2 mouse cellular contexts compared by ENCODE assay signal in genomic region chr5:149138087-149138486, GRCm38 (mm10). TPM values are rescaled to one million over a fixed set of nuclear protein-coding genes. Genes with fewer than 3 reads are reported as not detected.
DNase-seq lines count a peak whose midpoint lies in the region; TF ChIP-seq lines count a peak whose summit lies in the region.
"Not testable (repeated sequence)": the region's sequence is repeated elsewhere in the genome, so short reads cannot be mapped to it uniquely, and the experiment has no call there.

No protein-coding gene starts in this region.

- not testable (repeated sequence) for H3K9me3 ChIP-seq in CH12.LX (replicated peaks; ENCODE audit: low read length); MEL (replicated peaks; ENCODE audit: insufficient read depth, low read length)

- TF ChIP-seq POLR2A in CH12.LX (IDR thresholded peaks at IDR 0.05; ENCODE audit: low read depth, low read length); MEL (IDR thresholded peaks at IDR 0.05; ENCODE audit: control insufficient read depth in 1 of 2, insufficient read depth in 1 of 2, low read depth in 1 of 2, low read length in 2 of 2, poor library complexity in 1 of 2): not testable (repeated sequence)

- H3K36me3 ChIP-seq in CH12.LX (replicated peaks in 1 of 2; ENCODE audit: control insufficient read depth in 1 of 2, insufficient read depth in 1 of 2, low read length in 1 of 2): not testable (repeated sequence)
- peaks cover 0 to 17% of the 10 kb centered on the region in 2 experiments; a peak in 2 of 4 replicates for H3K36me3 ChIP-seq in MEL (ENCODE audit: control insufficient read depth in 1 of 2, insufficient read depth in 2 of 2, low read length in 2 of 2)

- not testable (repeated sequence) for TF ChIP-seq CTCF in CH12.LX (conservative IDR thresholded peaks at IDR 0.05 in 1 of 2, IDR thresholded peaks at IDR 0.05 in 1 of 2; ENCODE audit: low read depth in 2 of 2, low read length in 2 of 2)
- peak in 1 of 3 experiments; percentile 6; a peak in 1 of 6 replicates for TF ChIP-seq CTCF in MEL (IDR thresholded peaks at IDR 0.05 in 2 of 3, conservative IDR thresholded peaks at IDR 0.05 in 1 of 3; ENCODE audit: control insufficient read depth in 1 of 3, insufficient read depth in 1 of 3, low read depth in 2 of 3, low read length in 3 of 3, poor library complexity in 1 of 3, severe bottlenecking in 1 of 3)

- H3K27ac ChIP-seq in CH12.LX (ENCODE audit: insufficient read depth, low read depth); MEL (ENCODE audit: control insufficient read depth, low read depth, low read length): not testable (repeated sequence)

- not testable (repeated sequence) for H3K4me2 ChIP-seq in CH12.LX (ENCODE audit: insufficient read depth, low read depth, poor library complexity, severe bottlenecking)

- DNase-seq in CH12.LX (ENCODE audit: extremely low read depth): not testable (repeated sequence)
- DNase-seq in MEL (ENCODE audit: low read depth, low spot score): peak; percentile 32

- not testable (repeated sequence) for H3K79me2 ChIP-seq in CH12.LX (replicated peaks; ENCODE audit: control insufficient read depth, extremely low read depth, insufficient read depth, poor library complexity, severe bottlenecking); MEL (ENCODE audit: control insufficient read depth, insufficient read depth, low read length, poor library complexity)

- not testable (repeated sequence) for H3K4me3 ChIP-seq in CH12.LX (replicated peaks in 1 of 3; ENCODE audit: low read depth in 2 of 3, low read length in 2 of 3, poor library complexity in 1 of 3); MEL (ENCODE audit: control insufficient read depth in 1 of 2, insufficient read depth in 1 of 2, low read depth in 2 of 2, low read length in 2 of 2)

- not testable (repeated sequence) for TF ChIP-seq RAD21 in CH12.LX (IDR thresholded peaks at IDR 0.05; ENCODE audit: low read depth, low read length); MEL (IDR thresholded peaks at IDR 0.05; ENCODE audit: low read depth, low read length)

- in situ Hi-C loops in CH12.LX (cut with MboI; ENCODE audit: low pct_ligation_motif_present, low pct_unique_long_range_greater_than_20kb, low sequenced_read_pairs): not testable (repeated sequence)

- not testable (repeated sequence) for H3K9ac ChIP-seq in CH12.LX (ENCODE audit: insufficient read depth, low read depth); MEL (ENCODE audit: control insufficient read depth, low read depth, low read length, poor library complexity, severe bottlenecking)

- H3K4me1 ChIP-seq in CH12.LX (ENCODE audit: control insufficient read depth in 1 of 2, insufficient read depth in 2 of 2): not testable (repeated sequence)
- H3K4me1 ChIP-seq in MEL (ENCODE audit: control insufficient read depth in 1 of 2, insufficient read depth in 2 of 2, low read length in 2 of 2): peaks cover 8 to 19% of the 10 kb centered on the region in 2 experiments

- not testable (repeated sequence) for TF ChIP-seq EP300 in CH12.LX (IDR thresholded peaks at IDR 0.05; ENCODE audit: low read length); MEL (IDR thresholded peaks at IDR 0.05; ENCODE audit: low read depth in 1 of 2, low read length in 2 of 2)

- dilution Hi-C loops in CH12.LX (cut with MboI; ENCODE audit: extremely low pct_ligation_motif_present, extremely low pct_unique_long_range_greater_than_20kb, low sequenced_read_pairs): not testable (repeated sequence)

- not testable (repeated sequence) for H3K27me3 ChIP-seq in CH12.LX (replicated peaks); MEL (ENCODE audit: control insufficient read depth in 1 of 2, insufficient read depth in 2 of 2, low read length in 2 of 2)

TF ChIP-seq in CH12.LX, 34 proteins besides CTCF, POLR2A, EP300 and RAD21:
- TF ChIP-seq TBP (conservative IDR thresholded peaks at IDR 0.05; ENCODE audit: low read depth, low read length): 0 out of 2 replicates have a peak, but pooled peaks have one; percentile 19
TF ChIP-seq in CH12.LX: peak in this region for 1; not testable (repeated sequence) for 33.

TF ChIP-seq in MEL, 35 proteins besides CTCF, POLR2A, EP300 and RAD21:
- peak; percentile 92 for TF ChIP-seq TBP (IDR thresholded peaks at IDR 0.05; ENCODE audit: low read depth, low read length)

RNA-seq across cellular contexts. Expression of gene Uspl1, which starts 46.1 kb away (rescaled TPM):
- total RNA-seq in CH12.LX (2012; rRNA removed) (37.9 and 46.8 TPM in 2 replicates), CH12.LX (2014; rRNA removed) (40.2 and 43.1 TPM in 2 replicates), MEL (2012; rRNA removed) (84.2 and 94.4 TPM in 2 replicates)
- polyA plus RNA-seq in CH12.LX (2012; ENCODE audit: insufficient read length, low read depth) (37.7 and 41.6 TPM in 2 replicates), MEL (2012; ENCODE audit: insufficient read depth in 1 of 2, insufficient read length in 2 of 2, low read depth in 1 of 2, low replicate concordance in 2 of 2, missing spikeins in 1 of 2) (100 to 1,000 TPM in 1 of 2 experiments, 10 to 100 TPM in 1; 68.5 to 179 TPM)

RNA-seq across cellular contexts. Expression of gene Hmgb1, which starts 46.2 kb away (rescaled TPM):
- 288 and 491 TPM in 2 replicates for total RNA-seq in CH12.LX (2012; rRNA removed)
- total RNA-seq in CH12.LX (2014; rRNA removed): 673 and 899 TPM in 2 replicates
- 227 and 266 TPM in 2 replicates for polyA plus RNA-seq in CH12.LX (2012; ENCODE audit: insufficient read length, low read depth)
- total RNA-seq in MEL (2012; rRNA removed): 678 and 686 TPM in 2 replicates
- polyA plus RNA-seq in MEL (2012; ENCODE audit: insufficient read depth in 1 of 2, insufficient read length in 2 of 2, low read depth in 1 of 2, low replicate concordance in 2 of 2, missing spikeins in 1 of 2): 100 to 1,000 TPM in 1 of 2 experiments, not detected in 1; 600 TPM
